Mouse (Mus musculus): ENCODE results near the gene Erc2. TPM values are rescaled to one million over a fixed set of nuclear protein-coding genes. Genes with fewer than 3 reads are reported as not detected.
A peak's percentile ranks its signal among the peaks of the same experiment; 100 is the strongest.

Gene Erc2
- total RNA-seq, 4 experiments from 2014 or later: 179 to 201 (median 190) TPM

DNA sequence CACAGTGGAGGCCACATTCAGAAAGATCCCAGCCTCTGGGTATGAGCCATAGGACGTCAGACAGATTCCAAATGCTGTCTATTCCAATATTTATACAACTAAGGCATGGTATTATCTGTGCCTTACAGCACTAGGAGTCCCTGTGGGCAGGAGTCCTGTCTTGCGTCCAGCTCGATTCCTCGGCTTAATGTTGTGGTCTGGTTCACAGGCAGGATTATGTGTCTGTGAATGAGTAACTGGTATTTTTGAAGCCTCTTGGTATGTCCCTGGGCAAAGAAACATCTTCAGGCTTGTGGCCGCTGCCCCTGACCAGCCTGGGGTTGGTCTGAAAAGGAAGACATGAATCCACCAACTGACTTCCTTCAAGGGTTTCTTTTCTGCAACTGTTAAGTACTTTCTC, 153.1 kb downstream of the Erc2 start:
- no peak for DNase-seq (ENCODE audit: low spot score in 2 of 2)

DNA sequence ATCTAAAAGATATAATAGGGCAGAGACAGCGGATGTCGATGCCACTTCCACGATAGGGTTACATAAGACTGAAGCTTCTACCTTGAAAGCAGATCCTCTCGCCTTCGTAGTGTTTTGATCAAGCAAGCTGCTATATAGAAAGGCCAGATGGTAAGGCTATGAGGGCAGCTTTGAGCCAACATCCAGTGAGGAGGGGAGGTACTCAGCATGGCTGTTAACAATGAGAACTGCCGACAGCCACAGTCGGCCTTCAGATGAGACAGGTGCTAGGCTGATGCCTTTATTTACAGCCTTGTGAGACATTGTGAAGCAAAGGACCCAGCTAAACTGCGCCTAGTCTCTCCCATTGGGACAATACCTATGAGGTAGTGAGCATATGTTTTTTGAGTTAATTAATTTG, 156.3 kb downstream of the Erc2 start:
- no peak for DNase-seq (ENCODE audit: low spot score in 2 of 2)

DNA sequence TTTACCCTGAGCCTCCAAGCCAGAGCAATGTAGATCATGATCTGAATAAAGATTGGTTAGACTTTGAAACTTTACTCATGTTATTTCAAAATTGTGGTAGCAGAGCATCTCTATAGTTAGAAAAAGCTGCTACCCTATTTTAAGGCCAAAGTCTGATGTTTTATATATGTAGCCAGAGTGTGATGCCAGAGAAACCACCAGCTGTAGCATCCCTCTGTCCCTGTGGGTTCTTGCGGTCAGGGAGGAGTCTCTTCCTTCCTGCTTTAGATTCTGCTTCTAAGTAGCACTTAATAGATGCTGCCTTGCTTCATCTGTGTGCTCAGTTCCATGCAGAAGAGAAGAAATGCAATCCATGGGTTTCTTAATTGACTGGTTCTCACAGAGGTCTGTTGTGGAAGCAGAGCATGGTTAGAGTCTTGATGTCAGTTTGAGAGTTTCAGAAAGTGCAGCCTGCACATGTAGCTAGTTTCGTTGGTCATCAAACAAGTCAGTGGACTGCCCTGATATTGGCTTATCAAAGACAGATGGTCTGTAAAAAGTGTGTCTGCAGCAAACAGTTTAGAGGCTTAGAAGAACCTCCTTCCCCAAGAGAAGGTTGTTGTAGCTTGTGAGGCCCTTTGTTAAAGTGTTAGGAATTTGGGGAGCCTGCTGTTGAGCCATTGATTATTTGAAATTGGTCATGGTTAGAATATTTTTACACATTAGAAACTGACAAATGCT, 156.9 kb downstream of the Erc2 start:
- no peak for DNase-seq (ENCODE audit: low spot score in 2 of 2)

DNA sequence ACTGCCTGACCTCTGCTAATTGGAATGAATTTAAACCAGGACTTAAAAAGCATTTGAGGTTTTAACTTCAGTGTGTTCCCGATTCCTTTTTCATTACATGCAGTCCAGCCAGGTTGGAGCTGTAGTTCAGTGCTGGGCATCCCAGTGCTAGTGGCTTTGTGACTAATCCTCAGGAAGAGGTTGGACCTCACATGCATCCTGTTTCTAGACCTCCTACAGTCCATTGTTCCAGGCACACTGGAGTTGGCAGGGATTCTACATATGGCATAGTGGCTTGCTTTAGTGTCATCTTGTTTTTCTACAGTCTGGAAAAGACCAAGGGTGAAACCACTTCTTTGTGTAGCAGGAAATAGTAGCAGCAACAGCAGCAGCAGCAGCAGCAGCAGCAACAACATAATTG, 159.0 kb downstream of the Erc2 start:
- no peak for DNase-seq (ENCODE audit: low spot score in 2 of 2)

DNA sequence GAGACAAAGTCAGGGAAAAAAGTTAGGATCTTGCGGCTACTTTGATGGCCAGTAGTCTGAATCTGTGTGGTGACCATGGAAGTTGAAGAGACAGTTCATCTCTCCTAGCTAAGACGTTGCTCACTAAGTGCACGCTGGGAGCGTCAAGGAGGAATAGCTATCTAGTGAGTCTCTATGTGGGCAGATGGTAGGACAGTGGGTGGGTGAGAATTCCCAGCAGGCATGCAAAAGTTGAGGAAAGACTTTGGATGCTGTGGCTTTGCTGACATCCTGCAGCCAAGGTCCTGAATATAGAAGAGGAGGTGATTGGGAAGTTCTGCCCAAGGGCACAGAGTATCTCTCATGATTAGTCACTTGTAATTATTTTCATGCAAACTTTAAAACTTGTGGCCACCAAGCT, 162.6 kb downstream of the Erc2 start:
- DNase-seq (ENCODE audit: low spot score in 2 of 2): no peak

DNA sequence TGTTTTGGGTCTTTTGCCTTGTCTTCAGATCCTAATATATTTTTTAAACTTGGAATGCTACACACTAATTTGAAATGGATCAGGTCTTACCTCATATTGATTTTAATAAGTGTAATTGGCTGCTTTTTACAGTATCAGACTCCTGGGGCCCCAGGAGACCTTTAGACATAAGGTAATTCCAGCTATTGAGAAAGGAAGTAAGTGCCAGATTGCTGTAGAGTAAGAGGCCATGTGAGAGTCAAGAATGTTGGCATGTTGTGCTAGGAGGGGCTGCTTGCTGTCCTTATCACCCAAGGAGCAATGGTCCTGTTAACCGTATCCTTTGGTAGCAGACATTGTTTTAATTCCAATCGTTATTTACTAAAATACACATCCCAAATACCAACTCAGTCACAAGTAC, 163.3 kb downstream of the Erc2 start:
- no peak for DNase-seq (ENCODE audit: low spot score in 2 of 2)

DNA sequence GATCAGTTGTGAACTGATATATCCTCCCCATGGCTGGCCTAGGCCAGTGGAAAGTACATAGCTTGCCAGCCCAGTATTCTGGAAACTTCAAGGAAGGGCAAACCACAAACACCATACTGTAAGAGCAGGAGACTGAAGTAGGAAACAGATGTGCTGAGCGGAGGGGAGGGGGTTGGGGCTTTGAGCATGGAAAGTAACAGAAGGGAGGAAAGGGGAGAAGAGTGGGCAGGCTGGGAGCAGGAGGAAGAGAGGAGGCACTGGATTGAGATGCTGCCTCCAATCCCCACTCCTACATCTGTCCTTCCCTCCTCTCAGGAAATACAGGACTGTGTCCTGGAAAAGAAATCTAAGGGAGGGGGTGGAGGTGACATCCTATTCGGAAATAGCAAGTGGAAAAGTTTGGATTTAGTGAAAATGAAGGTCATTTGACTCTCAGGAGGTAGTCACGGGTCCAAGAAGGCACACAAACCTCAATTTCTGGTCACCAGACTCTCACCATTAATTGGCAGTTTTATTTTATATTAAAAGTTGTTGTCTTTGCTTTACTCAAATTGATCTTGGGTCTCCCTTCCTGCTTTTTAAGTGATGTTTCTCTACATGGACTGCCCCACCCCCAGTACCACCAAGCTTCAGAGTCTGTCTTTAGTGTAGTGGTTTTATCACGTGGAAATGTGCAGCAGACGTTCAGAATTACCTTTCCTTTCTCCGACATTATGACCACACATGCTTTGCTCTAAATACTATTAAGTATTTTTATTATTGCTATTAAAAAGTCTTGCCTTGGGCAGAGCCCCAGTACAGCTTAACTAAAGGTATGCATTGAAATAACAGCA, 167.1 kb downstream of the Erc2 start:
- DNase-seq (ENCODE audit: low spot score in 2 of 2): no peak

DNA sequence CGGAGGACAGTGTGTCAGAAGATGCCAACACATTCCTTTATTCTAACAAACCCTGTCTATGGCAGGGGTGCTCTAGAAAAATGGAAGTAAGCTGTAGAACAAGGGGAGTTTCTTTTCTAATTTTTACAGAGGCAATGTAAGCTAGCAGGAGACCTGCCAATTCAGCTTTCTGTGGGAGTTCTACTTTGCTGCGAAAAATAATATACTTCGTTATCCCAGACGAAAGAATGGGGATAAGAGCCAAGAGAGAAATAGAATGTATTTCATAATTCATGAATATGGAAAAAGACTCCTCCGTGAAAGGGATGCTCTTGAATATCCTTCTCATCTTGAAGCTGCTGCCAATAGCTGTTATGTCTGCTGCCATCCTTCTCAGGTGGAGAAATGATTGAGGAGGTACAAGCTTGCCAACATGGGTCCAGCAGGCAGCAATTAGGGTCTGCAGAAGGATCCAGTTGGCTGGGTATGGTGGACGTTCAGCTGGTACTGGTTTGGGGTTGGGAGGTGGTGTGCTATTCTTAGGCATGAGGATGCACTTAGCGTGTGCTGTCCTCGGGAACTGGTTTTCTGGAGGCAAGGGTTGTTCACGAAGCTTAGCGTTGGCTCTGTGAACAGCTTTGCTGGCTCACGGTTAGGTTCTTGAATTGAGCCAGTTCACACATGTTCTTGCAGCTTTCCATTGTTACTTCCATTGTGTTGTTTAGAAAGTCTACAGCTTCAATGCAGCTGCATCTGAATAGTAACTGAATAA, 176.1 kb downstream of the Erc2 start:
- peak in 1 of 2 experiments; percentile 52 for DNase-seq (ENCODE audit: low spot score in 2 of 2)

DNA sequence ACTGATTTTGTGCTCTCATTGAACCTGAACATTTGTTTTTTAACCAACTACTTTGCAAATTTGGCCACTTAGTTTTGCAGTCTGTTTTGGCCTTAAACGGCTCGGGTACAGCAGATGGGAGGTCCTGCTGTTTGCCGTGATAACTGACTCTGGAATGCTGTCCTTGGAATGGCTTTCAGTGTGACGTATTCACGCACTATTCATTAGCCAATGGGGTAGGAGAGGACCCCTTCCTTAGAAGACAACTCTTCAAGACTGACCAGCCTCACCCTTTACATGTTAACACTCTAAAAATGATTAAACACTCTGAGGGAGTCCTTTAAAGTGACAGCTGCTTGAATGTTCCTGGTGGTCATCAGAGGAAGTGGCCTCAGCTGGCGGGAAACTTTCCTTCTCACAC, 178.5 kb downstream of the Erc2 start:
- DNase-seq (ENCODE audit: low spot score in 2 of 2): no peak

DNA sequence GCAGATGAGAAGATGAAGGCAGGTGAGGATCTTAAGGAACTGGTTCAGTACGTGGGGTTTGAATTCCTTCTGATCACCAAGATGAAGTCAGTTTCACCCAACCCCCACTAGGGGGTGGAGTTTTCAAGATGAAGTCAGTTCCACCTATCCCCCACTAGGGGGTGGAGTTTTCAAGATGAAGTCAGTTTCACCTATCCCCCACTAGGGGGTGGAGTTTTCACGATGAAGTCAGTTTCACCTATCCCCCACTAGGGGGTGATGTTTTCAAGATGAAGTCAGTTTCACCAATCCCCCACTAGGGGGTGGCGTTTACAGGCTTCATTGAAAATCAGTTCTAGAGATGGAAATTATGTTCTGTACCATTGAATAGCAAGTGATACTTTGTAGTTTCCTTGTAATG, 181.7 kb downstream of the Erc2 start:
- no peak for DNase-seq (ENCODE audit: low spot score in 2 of 2)

DNA sequence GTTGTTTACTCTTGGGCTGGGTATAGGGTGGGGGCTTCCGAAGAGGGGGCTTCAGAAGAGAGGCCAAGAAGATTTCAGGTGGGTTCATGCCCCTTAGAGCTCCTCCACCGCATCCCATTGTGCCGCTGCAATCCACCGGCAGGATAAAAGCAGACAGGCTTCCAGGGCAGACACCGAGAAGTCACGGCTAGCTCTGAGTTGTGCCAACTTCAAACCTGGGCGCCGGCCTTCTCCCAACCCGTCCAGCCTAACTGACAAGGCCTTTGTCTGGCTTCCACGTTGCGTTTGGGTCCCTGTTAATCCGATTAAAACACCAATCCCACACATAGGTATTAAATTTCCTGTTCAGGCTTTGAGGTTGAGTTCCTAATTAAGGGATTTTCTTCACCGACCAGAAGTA, 182.8 kb downstream of the Erc2 start:
- no peak for DNase-seq (ENCODE audit: low spot score in 2 of 2)

DNA sequence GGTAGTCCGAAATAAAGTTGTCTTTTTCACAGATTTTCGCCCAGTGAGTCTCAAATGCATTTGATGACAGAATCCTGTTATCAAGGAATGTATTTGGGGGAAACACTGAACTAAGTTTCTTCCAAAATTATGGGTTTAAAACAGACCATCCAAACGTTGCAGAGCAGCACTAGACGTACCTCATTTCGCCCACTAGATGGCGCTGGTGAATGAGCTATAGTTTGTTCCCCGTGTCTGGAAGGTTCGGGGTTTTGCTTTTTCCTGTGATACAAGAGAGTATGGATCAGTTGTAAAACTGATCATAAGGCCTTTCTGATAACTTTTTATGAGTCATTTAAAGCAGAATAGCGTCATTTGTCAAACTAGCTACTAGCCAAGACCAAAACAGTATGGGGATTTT, 185.9 kb downstream of the Erc2 start:
- DNase-seq (ENCODE audit: low spot score in 2 of 2): peak in 1 of 2 experiments; percentile 39

DNA sequence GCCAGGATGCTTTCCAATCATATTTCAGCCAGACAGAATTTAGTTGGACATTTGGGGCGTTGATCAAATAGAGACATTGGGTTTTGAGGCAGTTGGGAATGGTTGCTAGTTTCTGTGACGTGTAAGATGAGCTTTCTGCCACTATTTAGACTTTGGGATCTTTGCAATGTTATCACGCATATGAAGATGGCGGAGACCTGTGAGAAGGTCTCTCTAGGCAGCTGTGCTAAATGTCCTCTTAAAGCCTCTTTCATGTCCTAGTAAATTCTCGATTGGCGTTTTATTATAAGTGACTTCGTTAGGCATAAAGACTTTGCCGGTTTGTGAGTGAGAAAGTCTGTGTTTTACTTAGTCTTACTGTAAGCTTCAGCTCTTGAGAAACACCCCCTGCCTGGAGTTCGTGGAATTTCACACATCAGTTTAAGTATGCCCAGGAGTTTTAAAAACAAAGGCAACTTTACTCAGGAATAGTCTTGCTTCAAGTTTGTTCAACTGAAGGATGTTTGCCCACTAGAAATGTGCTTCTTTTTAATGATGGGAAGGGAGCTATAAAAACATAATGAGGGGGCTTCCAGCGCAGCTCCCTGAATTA, 186.4 kb downstream of the Erc2 start:
- no peak for DNase-seq (ENCODE audit: low spot score in 2 of 2)

DNA sequence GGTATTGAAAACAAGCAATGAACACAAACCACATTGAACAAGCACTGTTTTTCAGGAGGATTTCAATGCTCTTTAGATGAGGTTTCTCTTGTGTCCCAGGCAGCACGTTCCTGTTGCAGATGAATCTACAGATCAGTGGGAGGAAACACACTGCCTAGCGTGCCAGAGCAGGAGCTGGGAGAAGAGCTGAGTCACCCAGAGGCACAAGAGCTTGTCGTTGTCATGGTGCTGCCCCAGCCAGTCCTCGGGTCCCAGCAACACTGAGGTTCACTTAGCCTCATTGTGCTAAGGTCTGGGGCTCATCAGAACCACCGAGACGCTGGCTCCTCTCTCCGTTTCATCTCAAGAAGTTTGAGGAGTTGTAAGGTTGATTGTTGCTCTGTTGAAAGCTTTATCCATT, 188.6 kb downstream of the Erc2 start:
- DNase-seq (ENCODE audit: low spot score in 2 of 2): peak in 1 of 2 experiments; percentile 59

DNA sequence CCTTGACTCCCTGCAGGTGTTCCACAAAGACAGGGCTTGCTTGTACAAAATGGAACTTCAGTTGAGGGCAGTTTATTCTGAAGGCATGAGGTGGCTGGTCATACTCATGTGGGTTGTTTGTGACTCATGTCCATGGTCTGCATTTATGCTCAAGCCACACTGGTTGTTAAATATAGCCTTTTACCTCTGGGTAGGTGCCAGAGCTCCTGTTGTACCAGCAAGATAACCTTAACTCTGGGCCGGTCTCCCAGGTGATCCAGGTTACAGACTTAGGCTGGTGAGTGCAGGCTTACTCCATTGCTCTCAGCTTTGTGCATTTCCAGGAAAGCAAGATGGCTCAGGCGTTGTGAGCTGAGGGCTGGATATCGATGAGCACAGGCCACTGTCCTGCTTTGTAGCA, 189.4 kb downstream of the Erc2 start:
- DNase-seq (ENCODE audit: low spot score in 2 of 2): no peak

DNA sequence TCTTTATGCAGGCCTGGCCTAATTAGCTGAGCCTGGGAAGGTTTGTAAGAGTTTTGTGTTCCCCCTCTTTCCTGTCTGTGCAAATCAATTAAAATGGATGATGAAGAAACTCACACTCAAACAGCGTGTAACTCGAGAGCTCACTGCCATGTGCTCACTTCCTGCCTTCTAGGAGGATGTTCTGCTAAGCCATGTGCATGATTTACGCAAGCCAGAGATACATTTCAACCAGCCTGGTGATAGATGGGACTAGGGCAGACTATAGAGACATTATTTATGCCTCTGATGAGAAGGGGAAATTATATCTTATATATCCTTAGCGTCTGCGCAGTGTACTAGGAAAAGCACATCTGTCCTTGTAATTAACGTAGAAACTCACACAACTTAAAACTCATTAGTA, 193.5 kb downstream of the Erc2 start:
- no peak for DNase-seq (ENCODE audit: low spot score in 2 of 2)

DNA sequence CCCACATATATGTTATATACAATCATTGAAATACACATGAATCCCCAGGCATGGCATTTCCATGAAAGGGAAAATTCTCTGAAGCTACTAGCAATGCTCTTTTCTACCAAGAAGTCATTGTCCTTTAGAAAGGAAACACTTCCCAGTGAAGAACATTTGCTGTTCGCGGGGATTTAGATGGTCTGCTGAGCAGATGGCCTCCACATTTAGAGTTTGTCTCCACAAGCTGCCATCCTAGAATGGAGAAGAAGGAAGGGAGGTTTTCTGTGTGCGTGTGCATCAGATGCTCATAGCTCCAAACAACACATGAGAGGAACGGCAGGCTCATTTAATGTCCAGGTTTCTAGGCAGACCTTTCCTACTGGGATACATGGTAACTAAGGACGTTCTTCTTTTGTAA, 196.8 kb downstream of the Erc2 start:
- DNase-seq (ENCODE audit: low spot score in 2 of 2): no peak

DNA sequence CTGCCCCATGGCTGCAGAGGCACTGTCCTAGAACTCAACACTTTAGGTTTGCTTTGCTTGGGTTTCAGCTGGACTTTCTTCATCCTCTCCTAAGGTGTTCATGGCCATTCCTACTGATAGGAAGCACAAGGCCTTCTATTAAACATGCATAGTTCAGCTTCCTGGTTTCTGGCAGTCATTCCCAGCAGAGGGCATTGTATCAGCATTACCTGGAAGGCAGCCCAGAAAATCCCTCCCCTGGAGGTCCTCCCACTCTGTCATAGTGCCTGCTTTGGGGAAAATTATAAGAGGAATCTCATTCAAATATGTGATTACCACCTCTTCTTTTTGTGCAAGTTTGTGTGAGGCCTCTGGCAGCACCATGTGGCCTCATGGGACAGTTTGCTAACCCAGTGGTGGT, 199.6 kb downstream of the Erc2 start:
- no peak for DNase-seq (ENCODE audit: low spot score in 2 of 2)

DNA sequence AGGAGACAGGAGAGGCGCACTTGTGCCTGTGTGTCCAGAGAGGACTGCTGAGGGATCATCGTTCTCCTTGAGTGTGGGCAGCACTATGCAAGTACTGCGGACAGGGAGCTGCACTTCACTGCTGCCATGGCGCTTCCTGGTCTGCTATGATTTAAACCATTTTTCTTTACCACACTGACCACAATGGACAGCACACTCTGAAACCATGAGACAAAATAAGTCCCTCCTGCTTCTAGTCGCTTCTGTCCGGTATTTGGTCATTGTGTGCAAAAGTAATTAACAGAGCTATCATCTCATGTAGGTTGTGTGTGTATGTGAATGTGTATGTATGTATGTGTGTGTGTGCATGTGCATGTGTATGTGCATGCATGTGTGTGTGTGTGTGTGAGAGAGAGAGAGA, 200.3 kb downstream of the Erc2 start:
- no peak for DNase-seq (ENCODE audit: low spot score in 2 of 2)

DNA sequence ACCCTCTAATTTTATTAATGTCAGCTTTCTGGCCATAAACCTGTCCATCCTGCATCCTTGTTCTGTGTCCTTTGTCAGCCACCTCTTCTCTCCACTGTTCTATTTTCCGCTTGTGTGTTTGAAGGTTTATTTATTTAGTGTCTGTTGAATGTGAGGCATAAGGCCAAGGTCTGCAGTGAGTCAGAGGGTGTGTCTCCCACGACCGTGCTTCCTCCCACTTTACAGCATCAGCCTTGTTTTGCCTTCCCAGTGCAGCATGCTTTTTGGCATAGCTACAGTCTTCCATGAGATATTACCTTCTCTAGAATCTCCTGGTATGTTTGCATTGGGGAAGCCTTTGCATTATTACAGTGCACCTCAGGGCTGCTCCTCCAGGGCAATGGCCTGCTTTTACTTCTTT, 200.8 kb downstream of the Erc2 start:
- DNase-seq (ENCODE audit: low spot score in 2 of 2): no peak

DNA sequence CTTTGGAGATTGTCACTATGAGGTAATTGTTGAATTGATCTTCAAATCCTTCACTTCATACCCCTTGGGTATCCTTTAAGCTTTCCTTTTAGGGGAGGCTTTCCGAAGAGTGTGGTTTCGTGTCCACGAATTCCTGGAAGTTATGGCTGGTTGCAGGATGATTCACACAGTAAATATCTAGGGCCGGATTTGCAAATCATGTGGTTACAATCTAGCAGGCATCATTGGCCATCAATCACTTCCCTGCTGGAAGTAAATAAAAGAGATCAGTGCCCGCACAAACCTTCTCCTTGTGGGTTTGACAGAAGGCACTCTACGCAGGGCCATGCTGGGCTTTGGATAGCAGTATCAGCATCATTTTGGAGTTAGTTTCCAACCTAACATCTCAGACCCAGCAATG, 201.7 kb downstream of the Erc2 start:
- no peak for DNase-seq (ENCODE audit: low spot score in 2 of 2)

DNA sequence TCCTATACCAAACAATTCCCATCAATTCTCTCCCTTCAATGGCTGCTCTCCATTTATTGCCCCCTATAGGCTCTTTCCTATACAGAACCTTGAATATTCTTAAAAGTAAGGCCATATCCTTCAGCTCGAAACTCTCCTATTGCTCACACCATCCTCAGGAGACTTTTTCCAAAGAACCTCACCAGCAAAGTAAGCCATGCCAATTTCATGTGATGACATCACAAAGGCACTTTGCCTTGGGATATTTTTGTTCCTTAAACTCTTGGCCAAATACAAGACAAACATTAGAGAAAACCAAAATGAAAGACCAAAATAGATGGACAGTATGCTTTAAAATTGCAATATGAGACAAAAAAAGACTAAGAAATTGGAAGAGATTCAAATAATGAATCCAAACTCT, 204.6 kb downstream of the Erc2 start:
- DNase-seq (ENCODE audit: low spot score in 2 of 2): no peak
